Mouse (Mus musculus) 3T3-L1 (cell line): ENCODE results near the gene Cox19.
A peak's percentile ranks its signal among the peaks of the same experiment; 100 is the strongest.

Source experiments
- DNase-seq: peaks from one replicate; pipeline ENCODE4 v3.0.0-alpha.2; 2015; ENCODE audit warnings: low read depth, low spot score

Gene Cox19

GRCm38 (mm10) chr5:139381586-139382513, 30.6 kb upstream of the Cox19 start:
- no peak for DNase-seq

GRCm38 (mm10) chr5:139380385-139381248, 29.4 kb upstream of the Cox19 start:
- DNase-seq: peak; percentile 97

GRCm38 (mm10) chr5:139379771-139380384, 28.7 kb upstream of the Cox19 start:
- no peak for DNase-seq

GRCm38 (mm10) chr5:139378986-139379629, 27.9 kb upstream of the Cox19 start:
- peak; percentile 96 for DNase-seq

GRCm38 (mm10) chr5:139378271-139378556, 27.0 kb upstream of the Cox19 start:
- no peak for DNase-seq

GRCm38 (mm10) chr5:139377468-139378270, 26.5 kb upstream of the Cox19 start, which contains the start of gene Gpr146:
Gene Gpr146 (plus strand): TSS chr5:139377697.
- DNase-seq: peak; percentile 82

- DNase-seq: peak; percentile 51
Measured at GRCm38 (mm10) chr5:139374841-139375240, 23.6 kb upstream of the Cox19 start.

GRCm38 (mm10) chr5:139373889-139374444, 22.7 kb upstream of the Cox19 start:
- no peak for DNase-seq

- peak; percentile 38 for DNase-seq
Measured at GRCm38 (mm10) chr5:139373126-139373525, 21.9 kb upstream of the Cox19 start.

GRCm38 (mm10) chr5:139371631-139372401, 20.6 kb upstream of the Cox19 start:
- peak; percentile 98 for DNase-seq

- no peak for DNase-seq
Measured at GRCm38 (mm10) chr5:139371118-139371517, 19.9 kb upstream of the Cox19 start.

- DNase-seq: no peak
Measured at GRCm38 (mm10) chr5:139370336-139370735, 19.1 kb upstream of the Cox19 start.

GRCm38 (mm10) chr5:139368638-139369320, 17.6 kb upstream of the Cox19 start:
- no peak for DNase-seq

- no peak for DNase-seq
Measured at GRCm38 (mm10) chr5:139367884-139368458, 16.8 kb upstream of the Cox19 start.

- no peak for DNase-seq
Measured at GRCm38 (mm10) chr5:139366484-139366883, 15.3 kb upstream of the Cox19 start.

GRCm38 (mm10) chr5:139365827-139366226, 14.6 kb upstream of the Cox19 start:
- DNase-seq: no peak

- DNase-seq: no peak
Measured at GRCm38 (mm10) chr5:139364911-139365571, 13.8 kb upstream of the Cox19 start.

GRCm38 (mm10) chr5:139364260-139364910, 13.2 kb upstream of the Cox19 start:
- DNase-seq: peak; percentile 97
